Mouse (Mus musculus): ENCODE results near the gene Utrn.

- no peak for TF ChIP-seq CTCF (IDR thresholded peaks at IDR 0.05; ENCODE audit: low read depth, low read length)
- no peak for TF ChIP-seq TAL1 (conservative IDR thresholded peaks at IDR 0.05; ENCODE audit: low read depth, low read length)
- TF ChIP-seq GATA2 (IDR thresholded peaks at IDR 0.05; ENCODE audit: borderline replicate concordance, low read depth, low read length), result no peak
- no peak for TF ChIP-seq POLR2AphosphoS5 (IDR thresholded peaks at IDR 0.05; ENCODE audit: insufficient replicate concordance, low read depth, low read length)
- no peak for TF ChIP-seq GATA1 (IDR thresholded peaks at IDR 0.05; ENCODE audit: borderline replicate concordance, low read length)
Measured at GRCm38 (mm10) chr10:12545440-12545839, 323.7 kb downstream of the Utrn start.
